Mouse (Mus musculus) lung, embryonic 16.5 days (tissue): ENCODE data around the gene Slc22a6. TPM values are rescaled to one million over a fixed set of nuclear protein-coding genes. Genes with fewer than 3 reads are reported as not detected.

Experiments used
- ATAC-seq: fragments of 200-750 bp; cut with Nextera tagmentation; 2 replicates; pipeline ENCODE4 v1.8.0; 2017; ENCODE audit warnings: low read depth, mild to moderate bottlenecking, moderate library complexity
- H3K27ac ChIP-seq: fragments of 300-500 bp; sonication (generic); 2 replicates; pipeline ENCODE4 v1.5.1; 2014; ENCODE audit warnings: mild to moderate bottlenecking, control low read depth, low read length
- H3K27me3 ChIP-seq: fragments of 300-500 bp; sonication (generic); 2 replicates; pipeline ENCODE4 v1.6.1; 2014; ENCODE audit warnings: low read depth, low read length, mixed read lengths; ENCODE audit not compliant: control insufficient read depth, insufficient read depth
- H3K36me3 ChIP-seq: fragments of 300-500 bp; sonication (generic); 2 replicates; pipeline ENCODE4 v1.6.1; 2014; ENCODE audit warnings: low read length; ENCODE audit not compliant: control insufficient read depth, insufficient read depth
- H3K4me1 ChIP-seq: fragments of 300-500 bp; sonication (generic); replicated peaks from 2 replicates; pipeline ENCODE4 v1.6.1; 2014; ENCODE audit warnings: low read length, mixed read lengths; ENCODE audit not compliant: control insufficient read depth, insufficient read depth
- H3K4me2 ChIP-seq: fragments of 300-500 bp; sonication (generic); 2 replicates; pipeline ENCODE4 v1.6.1; 2014; ENCODE audit warnings: low read depth, low read length, control low read depth
- H3K4me3 ChIP-seq: fragments of 300-500 bp; sonication (generic); 2 replicates; pipeline ENCODE4 v1.5.1; 2014; ENCODE audit warnings: mild to moderate bottlenecking, low read length, control low read depth
- H3K9ac ChIP-seq: fragments of 300-500 bp; sonication (generic); 2 replicates; pipeline ENCODE4 v1.6.1; 2014; ENCODE audit warnings: low read length, control low read depth
- H3K9me3 ChIP-seq: fragments of 300-500 bp; sonication (generic); 2 replicates; pipeline ENCODE4 v1.6.1; 2016; ENCODE audit warnings: low read length; ENCODE audit not compliant: control insufficient read depth
- WGBS: fragments of 180-500 bp; shearing (Covaris S2); extraction: QIAGEN DNeasy Blood & Tissue Kit; methylation state at CpG from one replicate; pipeline ENCODE4 v1.1.7; 2014; 5-methylcytosine and 5-hydroxymethylcytosine counted together
- polyA plus RNA-seq: library from polyadenylated mRNA; unstranded; fragments of >200 nt; fragmentation: Nextera tagmentation; extraction: Ambion mirVana; gene quantifications from 2 replicates; pipeline ENCODE4 v1.2.1, GENCODE M21; 2015

Gene Slc22a6
- not detected in 2 replicates for polyA plus RNA-seq

- no peak for ATAC-seq
- Histone ChIP-seq H3K4me2 (no peak within 1 kb of the TSS), H3K4me1 (no peaks in the 10 kb centered on the region), H3K27me3 (no peaks in the 10 kb centered on the region), H3K36me3 (no peaks in the 10 kb centered on the region), H3K9me3 (no peaks in the 10 kb centered on the region), H3K4me3 (no peak within 1 kb of the TSS), H3K9ac (no peak within 1 kb of the TSS), H3K27ac (no peak within 1 kb of the TSS)
- WGBS = 14% methylated on average over 7 of the region's 7 CpGs
Observed at GRCm38 (mm10) chr19:8617904-8618303, at the start of gene Slc22a6. Slc22a6 (plus strand) TSS chr19:8618039.

DNA sequence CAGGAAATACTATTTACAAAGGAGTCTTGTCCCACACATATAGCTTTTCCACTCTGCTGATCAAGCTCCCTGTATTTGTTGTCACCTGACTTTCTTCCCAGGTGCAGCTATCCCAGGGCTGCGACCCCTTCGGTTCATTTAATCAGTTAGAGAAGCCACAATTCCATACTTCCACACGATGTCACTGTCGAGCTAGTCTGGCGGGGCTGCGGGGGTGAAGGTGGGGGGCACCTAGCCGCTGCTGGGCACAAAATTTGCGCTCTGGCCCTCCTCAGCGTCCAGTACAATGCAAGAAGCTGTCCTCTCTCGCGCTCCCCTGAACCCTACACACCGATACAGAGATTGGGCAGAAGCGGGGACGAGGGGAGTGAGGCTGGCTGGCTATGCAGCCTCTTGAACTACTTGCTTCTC is 48.4 kb upstream of the Slc22a6 start:
- ATAC-seq = peak; percentile 28; the same call in 1 of the 2 replicates
- H3K4me1 ChIP-seq = no peaks in the 10 kb centered on the region; the same call in 1 of the 2 replicates
- peak overlapping the region; percentile 57 for H3K4me2 ChIP-seq
- H3K4me3 ChIP-seq = peak overlapping the region; percentile 31
- 6% methylated on average over 14 of the region's 14 CpGs for WGBS
- no peaks in the 10 kb centered on the region for H3K27me3 ChIP-seq
- H3K27ac ChIP-seq = no peak overlapping the region
- H3K9ac ChIP-seq = peak overlapping the region; percentile 40
- H3K36me3 ChIP-seq = no peaks in the 10 kb centered on the region
- no peaks in the 10 kb centered on the region for H3K9me3 ChIP-seq

DNA sequence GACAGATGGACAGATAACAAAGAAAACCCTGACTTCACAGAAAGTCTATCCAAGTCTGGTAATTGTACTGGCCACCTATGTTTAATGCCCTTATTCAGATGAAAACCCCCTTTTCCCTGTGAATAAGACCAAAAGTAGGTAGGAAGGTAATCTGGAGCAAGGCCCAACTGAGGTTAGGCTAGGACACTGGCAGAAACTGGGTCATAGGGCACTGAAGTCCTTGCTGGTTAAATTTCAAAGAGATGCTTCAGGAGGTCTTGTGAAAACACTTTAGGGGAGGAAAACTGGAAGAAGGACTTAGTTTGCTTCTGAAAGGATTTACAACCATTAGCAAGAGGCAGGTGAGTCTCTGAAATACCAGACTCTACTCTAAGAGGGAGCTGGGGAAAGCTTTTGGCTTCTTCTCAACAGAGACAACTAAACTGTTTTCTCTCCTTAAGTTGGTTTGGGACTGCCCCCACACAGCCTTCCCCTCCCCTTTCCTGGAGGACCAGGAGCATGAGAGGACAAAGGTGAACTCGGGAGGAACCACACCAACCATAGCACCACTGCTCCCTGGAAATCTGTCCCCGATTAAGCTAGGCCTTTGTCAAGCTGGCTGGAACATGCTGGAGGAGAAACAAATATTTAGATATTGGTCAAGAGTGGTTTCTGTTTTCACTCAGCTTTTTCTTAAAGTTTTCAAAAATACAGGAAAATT is 47.3 kb upstream of the Slc22a6 start:
- H3K4me2 ChIP-seq = no peak overlapping the region
- H3K9me3 ChIP-seq = no peaks in the 10 kb centered on the region
- no peaks in the 10 kb centered on the region for H3K27me3 ChIP-seq
- 49% methylated on average over 2 of the region's 2 CpGs for WGBS
- no peak overlapping the region for H3K9ac ChIP-seq
- H3K4me3 ChIP-seq = no peak overlapping the region
- no peak overlapping the region for H3K27ac ChIP-seq
- no peaks in the 10 kb centered on the region; the same call in 1 of the 2 replicates for H3K4me1 ChIP-seq
- no peak for ATAC-seq
- H3K36me3 ChIP-seq = no peaks in the 10 kb centered on the region

DNA sequence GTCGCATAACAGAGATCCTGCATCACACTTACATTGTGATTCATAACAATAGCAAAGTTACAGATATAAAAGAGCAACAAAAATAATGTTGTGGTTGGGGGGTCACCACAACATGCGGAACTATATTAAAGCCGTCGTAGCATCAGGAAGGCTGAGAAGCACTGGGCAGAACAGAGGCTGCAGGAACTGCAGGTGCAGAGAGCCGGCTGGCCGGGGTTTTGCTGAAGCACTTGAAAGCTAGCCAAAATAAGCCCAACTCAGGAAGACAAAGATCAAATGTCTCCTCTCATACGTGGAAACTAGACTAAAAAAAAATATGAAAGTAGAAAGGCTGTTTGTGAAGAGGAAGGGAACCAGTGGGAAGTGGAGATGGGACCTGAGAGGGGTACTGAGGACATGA is 46.1 kb upstream of the Slc22a6 start:
- 41% methylated on average over 7 of the region's 7 CpGs for WGBS
- no peak overlapping the region for H3K4me2 ChIP-seq
- no peak overlapping the region for H3K9ac ChIP-seq
- H3K27ac ChIP-seq = no peak overlapping the region
- no peaks in the 10 kb centered on the region for H3K27me3 ChIP-seq
- H3K9me3 ChIP-seq = no peaks in the 10 kb centered on the region
- no peak overlapping the region for H3K4me3 ChIP-seq
- no peaks in the 10 kb centered on the region; the same call in 1 of the 2 replicates for H3K4me1 ChIP-seq
- no peaks in the 10 kb centered on the region for H3K36me3 ChIP-seq
- peak; percentile 26; the same call in 1 of the 2 replicates for ATAC-seq

GRCm38 (mm10) chr19:8572485-8572884 is 45.4 kb upstream of the Slc22a6 start:
- no peak overlapping the region for H3K4me3 ChIP-seq
- H3K36me3 ChIP-seq = no peaks in the 10 kb centered on the region
- H3K4me2 ChIP-seq = no peak overlapping the region
- no peaks in the 10 kb centered on the region for H3K9me3 ChIP-seq
- no peak overlapping the region for H3K27ac ChIP-seq
- no peak overlapping the region for H3K9ac ChIP-seq
- no peaks in the 10 kb centered on the region for H3K27me3 ChIP-seq
- ATAC-seq = no peak
- WGBS = 14% methylated on average over 3 of the region's 3 CpGs
- H3K4me1 ChIP-seq = no peaks in the 10 kb centered on the region; the same call in 1 of the 2 replicates

DNA sequence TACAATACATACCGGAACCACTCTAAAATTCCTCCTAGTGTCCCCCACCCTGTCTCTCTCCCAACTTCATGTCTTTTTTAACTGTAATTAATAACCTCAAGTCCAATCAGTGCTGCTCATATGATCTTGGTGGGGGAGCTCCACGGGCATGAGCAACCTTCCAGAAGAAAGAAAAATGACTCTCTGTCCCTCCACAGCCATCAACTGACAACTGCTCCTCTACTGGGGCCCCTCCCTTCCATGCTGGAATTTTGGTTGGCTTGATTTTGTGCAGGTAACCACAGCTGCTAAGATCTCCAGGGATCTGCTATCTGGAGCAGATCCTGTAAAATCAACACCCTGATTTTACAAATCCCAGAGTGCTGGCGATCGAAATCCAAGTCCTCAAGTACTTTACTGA is 40.4 kb upstream of the Slc22a6 start:
- H3K27ac ChIP-seq = no peak overlapping the region
- H3K36me3 ChIP-seq = no peaks in the 10 kb centered on the region
- H3K9me3 ChIP-seq = no peaks in the 10 kb centered on the region
- WGBS = 82% methylated on average over 4 of the region's 4 CpGs
- no peak overlapping the region for H3K9ac ChIP-seq
- H3K4me2 ChIP-seq = no peak overlapping the region
- no peaks in the 10 kb centered on the region for H3K27me3 ChIP-seq
- H3K4me1 ChIP-seq = 0 out of 2 replicates have a peak, but pooled peaks cover 2% of the 10 kb centered on the region
- no peak overlapping the region for H3K4me3 ChIP-seq
- no peak for ATAC-seq

DNA sequence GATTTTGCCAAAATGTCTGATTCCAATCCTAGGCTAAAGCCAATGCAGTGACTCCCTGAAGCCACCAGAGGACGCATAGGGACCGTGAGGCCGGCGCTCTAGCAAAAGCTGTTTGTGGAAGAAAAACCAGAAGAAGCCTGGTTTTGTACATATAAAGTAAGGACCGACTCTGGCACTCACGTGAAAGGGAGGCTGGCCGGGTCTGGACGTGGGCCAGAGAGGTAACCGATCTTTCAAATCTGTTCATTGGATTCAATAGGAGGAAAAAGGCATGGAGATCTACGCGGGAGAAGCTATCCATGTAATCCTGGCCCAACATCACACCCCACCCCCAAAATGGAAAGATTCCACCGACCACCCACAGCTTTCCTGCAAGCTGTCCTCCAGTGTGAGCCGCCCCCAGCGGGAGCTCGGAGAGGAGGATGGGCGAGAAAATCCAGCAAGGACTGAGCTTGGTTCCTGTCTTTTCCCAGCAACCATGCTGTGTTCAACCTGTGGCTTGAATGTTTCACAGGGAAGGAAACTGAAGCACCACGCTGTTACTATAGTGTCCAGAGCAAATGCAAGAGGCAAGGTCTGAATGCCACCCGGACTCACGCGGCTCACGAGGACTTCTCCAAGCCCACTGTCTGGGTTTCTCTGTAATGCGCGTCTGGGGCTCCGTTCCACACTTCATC is 39.4 kb upstream of the Slc22a6 start:
- no peaks in the 10 kb centered on the region for H3K27me3 ChIP-seq
- H3K9ac ChIP-seq = peak overlapping the region; percentile 50
- WGBS = 3% methylated on average over 24 of the region's 24 CpGs
- no peak overlapping the region for H3K27ac ChIP-seq
- H3K9me3 ChIP-seq = no peaks in the 10 kb centered on the region
- H3K4me3 ChIP-seq = peak overlapping the region; percentile 43
- H3K4me2 ChIP-seq = peak overlapping the region; percentile 65
- no peaks in the 10 kb centered on the region for H3K36me3 ChIP-seq
- 0 out of 2 replicates have a peak, but pooled peaks cover 2% of the 10 kb centered on the region for H3K4me1 ChIP-seq
- peak; percentile 84 for ATAC-seq

GRCm38 (mm10) chr19:8578970-8579342 is 38.9 kb upstream of the Slc22a6 start:
- no peaks in the 10 kb centered on the region for H3K27me3 ChIP-seq
- ATAC-seq = no peak; the same call in 1 of the 2 replicates
- 39% methylated on average over 2 of the region's 2 CpGs for WGBS
- H3K9ac ChIP-seq = no peak overlapping the region; the same call in 1 of the 2 replicates
- peak overlapping the region; percentile 43; the same call in 1 of the 2 replicates for H3K4me3 ChIP-seq
- H3K4me1 ChIP-seq = 0 out of 2 replicates have a peak, but pooled peaks cover 2% of the 10 kb centered on the region
- no peak overlapping the region for H3K27ac ChIP-seq
- no peaks in the 10 kb centered on the region for H3K36me3 ChIP-seq
- peak overlapping the region; percentile 65 for H3K4me2 ChIP-seq
- H3K9me3 ChIP-seq = no peaks in the 10 kb centered on the region

DNA sequence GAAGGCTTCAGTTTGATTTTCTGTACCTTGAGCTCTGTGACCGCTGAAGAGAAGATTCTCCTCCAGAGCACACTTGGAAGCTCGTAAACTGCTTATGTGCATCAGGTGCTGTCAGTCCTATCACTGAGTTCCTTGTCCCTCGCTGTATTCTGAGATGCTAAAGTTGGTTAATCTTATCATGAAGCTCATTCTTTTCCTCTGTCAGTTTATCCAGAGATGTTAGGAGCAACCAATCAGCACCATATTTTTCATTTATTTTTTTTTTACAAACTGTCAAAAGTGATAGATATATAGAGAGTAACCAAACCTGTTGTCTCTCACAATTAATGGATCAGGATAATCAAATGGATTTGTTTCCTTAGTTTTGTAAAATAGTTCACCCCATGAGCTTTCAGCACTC is 32.5 kb upstream of the Slc22a6 start:
- no peak for ATAC-seq
- H3K4me1 ChIP-seq = no peaks in the 10 kb centered on the region
- no peak overlapping the region for H3K4me3 ChIP-seq
- no peak overlapping the region for H3K27ac ChIP-seq
- no peak overlapping the region for H3K9ac ChIP-seq
- no peaks in the 10 kb centered on the region for H3K36me3 ChIP-seq
- WGBS = 45% methylated on average over 3 of the region's 3 CpGs
- no peaks in the 10 kb centered on the region for H3K9me3 ChIP-seq
- no peaks in the 10 kb centered on the region for H3K27me3 ChIP-seq
- H3K4me2 ChIP-seq = no peak overlapping the region
